Mouse (Mus musculus): ENCODE measurements around the gene Tsg101.

GRCm38 (mm10) chr7:46916376-46916775, 3.4 kb downstream of the Tsg101 start:
- TF ChIP-seq CTCF (IDR thresholded peaks at IDR 0.05; ENCODE audit: low read depth): no peak
- no peak for TF ChIP-seq EP300 (optimal IDR thresholded peaks at IDR 0.05)

Measured in stomach, postnatal 0 days (tissue).